Mouse (Mus musculus) neural tube, embryonic 12.5 days (tissue): ENCODE data around the gene Prl2b1. TPM values are rescaled to one million over a fixed set of nuclear protein-coding genes. Genes with fewer than 3 reads are reported as not detected.
A peak's percentile ranks its signal among the peaks of the same experiment; 100 is the strongest.

Source experiments
- ATAC-seq: fragments of 200-750 bp; cut with Nextera tagmentation; 2 replicates; pipeline ENCODE4 v1.8.0; 2017; ENCODE audit warnings: low read depth, mild to moderate bottlenecking, moderate TSS enrichment, moderate library complexity; ENCODE audit not compliant: low FRiP score
- H3K27ac ChIP-seq: fragments of 300-500 bp; sonication (generic); 2 replicates; pipeline ENCODE4 v1.5.1; 2016
- H3K27me3 ChIP-seq: fragments of 300-500 bp; sonication (generic); replicated peaks from 2 replicates; pipeline ENCODE4 v1.6.1; 2016; ENCODE audit warnings: mild to moderate bottlenecking
- H3K36me3 ChIP-seq: fragments of 300-500 bp; sonication (generic); 2 replicates; pipeline ENCODE4 v1.6.1; 2016; ENCODE audit warnings: mild to moderate bottlenecking
- H3K4me1 ChIP-seq: fragments of 300-500 bp; sonication (generic); 2 replicates; pipeline ENCODE4 v1.6.1; 2016
- H3K4me2 ChIP-seq: fragments of 300-500 bp; sonication (generic); replicated peaks from 2 replicates; pipeline ENCODE4 v1.6.1; 2016; ENCODE audit warnings: mild to moderate bottlenecking
- H3K4me3 ChIP-seq: fragments of 300-500 bp; sonication (generic); 2 replicates; pipeline ENCODE4 v1.5.1; 2016
- H3K9ac ChIP-seq: fragments of 300-500 bp; sonication (generic); 2 replicates; pipeline ENCODE4 v1.6.1; 2016; ENCODE audit warnings: mild to moderate bottlenecking
- H3K9me3 ChIP-seq: fragments of 300-500 bp; sonication (generic); 2 replicates; pipeline ENCODE4 v1.6.1; 2016; ENCODE audit warnings: mild to moderate bottlenecking
- WGBS: fragments of 180-500 bp; shearing (Covaris S2); methylation state at CpG from one replicate; pipeline ENCODE4 v1.1.7; 2016; 5-methylcytosine and 5-hydroxymethylcytosine counted together
- polyA plus RNA-seq: library from polyadenylated mRNA; unstranded; fragments of >200 nt; fragmentation: Nextera tagmentation; extraction: Ambion mirVana; gene quantifications from 2 replicates; pipeline ENCODE4 v1.2.1, GENCODE M21; 2016

Gene Prl2b1
- polyA plus RNA-seq = not detected in 2 replicates

- H3K27ac ChIP-seq = no peak within 1 kb of the TSS
- H3K4me3 ChIP-seq = no peak within 1 kb of the TSS
- H3K9ac ChIP-seq = no peak within 1 kb of the TSS
- ATAC-seq = no peak
- no peaks in the 10 kb centered on the region for H3K36me3 ChIP-seq
- H3K4me2 ChIP-seq = no peak within 1 kb of the TSS
- no peaks in the 10 kb centered on the region for H3K27me3 ChIP-seq
- WGBS = 72% methylated on average over 6 of the region's 6 CpGs
- H3K9me3 ChIP-seq = no peaks in the 10 kb centered on the region
- H3K4me1 ChIP-seq = no peaks in the 10 kb centered on the region
These were observed at the start of gene Prl2b1 for GRCm38 (mm10) chr13:27390746-27391145. Gene Prl2b1, minus strand, starts transcription at chr13:27390846.

- H3K9me3 ChIP-seq = no peaks in the 10 kb centered on the region
- H3K27me3 ChIP-seq = no peaks in the 10 kb centered on the region
- H3K4me2 ChIP-seq = no peak within 1 kb of the TSS
- no peak within 1 kb of the TSS for H3K4me3 ChIP-seq
- 89% methylated on average over 3 of the region's 3 CpGs for WGBS
- no peaks in the 10 kb centered on the region for H3K4me1 ChIP-seq
- ATAC-seq = no peak
- no peak within 1 kb of the TSS for H3K27ac ChIP-seq
- H3K9ac ChIP-seq = no peak within 1 kb of the TSS
- no peaks in the 10 kb centered on the region for H3K36me3 ChIP-seq
These were observed 47.9 kb upstream of the Prl2b1 start, which contains the start of gene Prl8a6 for GRCm38 (mm10) chr13:27438588-27438987. Gene Prl8a6, minus strand, starts transcription at chr13:27438688.

- H3K4me2 ChIP-seq = no peak overlapping the region
- no peaks in the 10 kb centered on the region for H3K36me3 ChIP-seq
- H3K9ac ChIP-seq = no peak overlapping the region
- H3K4me3 ChIP-seq = no peak overlapping the region
- WGBS = 86% methylated on average over 1 of the region's 1 CpGs
- ATAC-seq = no peak
- H3K27me3 ChIP-seq = no peaks in the 10 kb centered on the region
- H3K9me3 ChIP-seq = no peaks in the 10 kb centered on the region
- H3K4me1 ChIP-seq = no peaks in the 10 kb centered on the region
- H3K27ac ChIP-seq = no peak overlapping the region
These were observed 42.5 kb upstream of the Prl2b1 start for GRCm38 (mm10) chr13:27433159-27433558.

DNA sequence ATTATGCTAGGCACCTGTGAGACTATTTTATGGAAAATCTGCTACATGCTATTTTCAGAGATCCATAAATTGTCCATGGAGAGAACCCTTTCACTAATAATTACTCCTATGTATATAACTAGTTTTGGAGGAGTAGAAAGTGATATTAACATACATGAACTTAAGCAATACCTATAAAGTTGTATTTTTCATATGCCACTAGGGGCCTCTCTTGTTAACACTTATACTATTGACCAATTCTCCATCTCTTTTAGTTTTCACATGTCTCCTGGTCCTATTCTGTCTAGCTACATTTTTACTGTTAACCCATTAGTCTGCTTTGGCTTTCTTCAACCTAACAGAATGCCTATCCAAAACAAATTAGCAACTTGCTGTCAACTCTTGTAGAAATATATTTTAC lies 23.0 kb upstream of the Prl2b1 start:
- Histone ChIP-seq H3K4me2 (no peak overlapping the region), H3K27ac (no peak overlapping the region), H3K4me3 (no peak overlapping the region), H3K4me1 (no peaks in the 10 kb centered on the region), H3K36me3 (no peaks in the 10 kb centered on the region), H3K9ac (no peak overlapping the region), H3K9me3 (no peaks in the 10 kb centered on the region), H3K27me3 (no peaks in the 10 kb centered on the region)
- ATAC-seq = no peak

- Histone ChIP-seq H3K27me3 (no peaks in the 10 kb centered on the region), H3K4me3 (no peak overlapping the region), H3K4me2 (no peak overlapping the region), H3K27ac (no peak overlapping the region), H3K9me3 (no peaks in the 10 kb centered on the region), H3K36me3 (no peaks in the 10 kb centered on the region), H3K9ac (no peak overlapping the region), H3K4me1 (no peaks in the 10 kb centered on the region)
- 85% methylated on average over 7 of the region's 7 CpGs for WGBS
- peak; percentile 72; the same call in 1 of the 2 replicates for ATAC-seq
These were observed 8.5 kb upstream of the Prl2b1 start for GRCm38 (mm10) chr13:27399061-27399724.

- Histone ChIP-seq H3K36me3 (no peaks in the 10 kb centered on the region), H3K9me3 (no peaks in the 10 kb centered on the region), H3K9ac (no peak within 1 kb of the TSS), H3K4me1 (no peaks in the 10 kb centered on the region), H3K4me2 (no peak within 1 kb of the TSS), H3K27me3 (no peaks in the 10 kb centered on the region), H3K27ac (no peak within 1 kb of the TSS), H3K4me3 (no peak within 1 kb of the TSS)
- ATAC-seq = no peak
- WGBS = 81% methylated on average over 2 of the region's 2 CpGs
These were observed 45.3 kb downstream of the Prl2b1 start, which contains the start of gene Prl8a2 for GRCm38 (mm10) chr13:27345373-27345772. Gene Prl8a2, plus strand, starts transcription at chr13:27345673.

DNA sequence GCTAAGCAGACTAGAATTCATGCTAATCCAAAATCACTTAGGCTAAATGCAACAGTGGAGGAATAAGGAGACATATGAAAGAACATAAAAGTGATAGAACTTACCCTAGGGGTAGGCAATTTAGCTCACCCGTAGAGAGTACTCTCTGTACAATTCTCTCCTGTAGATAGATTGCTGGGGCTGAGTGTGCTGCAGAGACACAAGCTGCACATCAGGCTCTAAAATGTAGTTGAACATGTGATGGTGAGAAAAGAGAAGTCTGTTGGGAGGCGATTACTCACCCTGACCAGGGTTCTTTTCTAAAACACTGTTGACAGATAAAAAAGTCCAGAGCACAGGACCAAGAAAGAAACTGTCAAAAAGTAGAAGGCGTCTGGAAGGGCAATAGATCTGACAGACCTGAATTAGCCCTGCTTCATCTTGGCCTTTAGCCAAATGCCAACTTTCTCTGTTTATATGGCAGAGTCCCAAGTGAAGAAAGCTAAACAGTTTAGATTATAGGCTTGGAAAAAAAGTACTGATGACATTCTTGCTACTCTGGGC lies 47.8 kb downstream of the Prl2b1 start:
- no peaks in the 10 kb centered on the region for H3K4me1 ChIP-seq
- 74% methylated on average over 3 of the region's 3 CpGs for WGBS
- H3K27ac ChIP-seq = no peak overlapping the region
- no peaks in the 10 kb centered on the region for H3K9me3 ChIP-seq
- no peak overlapping the region for H3K9ac ChIP-seq
- H3K4me2 ChIP-seq = no peak overlapping the region
- no peak for ATAC-seq
- no peaks in the 10 kb centered on the region for H3K27me3 ChIP-seq
- H3K4me3 ChIP-seq = no peak overlapping the region
- H3K36me3 ChIP-seq = no peaks in the 10 kb centered on the region

GRCm38 (mm10) chr13:27334989-27335388 lies 55.7 kb downstream of the Prl2b1 start:
- Histone ChIP-seq H3K4me3 (no peak overlapping the region), H3K4me2 (no peak overlapping the region), H3K9ac (no peak overlapping the region), H3K27me3 (no peaks in the 10 kb centered on the region), H3K9me3 (no peaks in the 10 kb centered on the region), H3K4me1 (no peaks in the 10 kb centered on the region), H3K36me3 (no peaks in the 10 kb centered on the region), H3K27ac (no peak overlapping the region)
- WGBS = 65% methylated on average over 1 of the region's 1 CpGs
- peak; percentile 61 for ATAC-seq

Other genes starting within 250 kb of the Prl2b1 start
- gene Prl3d3, start 234.1 kb downstream of the Prl2b1 start, polyA plus RNA-seq = not detected in 2 replicates
- not detected in 2 replicates for gene Prl3c1, start 194.2 kb downstream of the Prl2b1 start, polyA plus RNA-seq
- gene Prl3b1, start 149.0 kb downstream of the Prl2b1 start, polyA plus RNA-seq = not detected in 2 replicates
- not detected in 2 replicates for gene Prl3a1, start 131.4 kb downstream of the Prl2b1 start, polyA plus RNA-seq
- gene Prl6a1, start 78.2 kb downstream of the Prl2b1 start, polyA plus RNA-seq = not detected in 2 replicates
- not detected in 2 replicates for gene Prl8a2, start 45.2 kb downstream of the Prl2b1 start, polyA plus RNA-seq
- not detected in 2 replicates for gene Prl8a6, start 47.8 kb upstream of the Prl2b1 start, polyA plus RNA-seq
- gene Prl8a8, start 122.4 kb upstream of the Prl2b1 start, polyA plus RNA-seq = not detected in 2 replicates
- not detected in 2 replicates for gene Prl8a9, start 173.8 kb upstream of the Prl2b1 start, polyA plus RNA-seq
- not detected in 2 replicates for gene Prl8a1, start 191.3 kb upstream of the Prl2b1 start, polyA plus RNA-seq
- not detected in 2 replicates for gene Prl7b1, start 219.7 kb upstream of the Prl2b1 start, polyA plus RNA-seq